Mouse (Mus musculus) cortical plate, adult 2 months (tissue): ENCODE data around the gene Cxcr2. TPM values are rescaled to one million over a fixed set of nuclear protein-coding genes. Genes with fewer than 3 reads are reported as not detected.

ENCODE experiments used
- H3K27ac ChIP-seq: fragments of 200-500 bp; 2 replicates; pipeline ENCODE4 v1.5.1; 2012; ENCODE audit warnings: low read length, control low read depth, inconsistent platforms; ENCODE audit not compliant: insufficient read depth
- H3K4me1 ChIP-seq: fragments of 200-500 bp; 2 replicates; pipeline ENCODE4 v1.6.1; 2011; ENCODE audit warnings: low read length; ENCODE audit not compliant: control insufficient read depth, insufficient read depth
- H3K4me3 ChIP-seq: fragments of 200-500 bp; 2 replicates; pipeline ENCODE4 v1.5.1; 2011; ENCODE audit warnings: mild to moderate bottlenecking, low read length, control low read depth; ENCODE audit not compliant: insufficient read depth
- CTCF ChIP-seq: fragments of 200-500 bp; IDR thresholded peaks from 2 replicates; pipeline ENCODE4 v1.5.1; 2011; ENCODE audit warnings: mild to moderate bottlenecking, control low read depth, low read length; ENCODE audit not compliant: insufficient read depth; ENCODE audit errors: extremely low read depth
- POLR2A ChIP-seq: fragments of 200-500 bp; IDR thresholded peaks from 2 replicates; pipeline ENCODE4 v1.6.1; 2011; ENCODE audit warnings: mild to moderate bottlenecking, low read length, control low read depth; ENCODE audit not compliant: insufficient read depth; ENCODE audit errors: extremely low read depth
- polyA plus RNA-seq: library from polyadenylated mRNA; depleted of rRNA; stranded (reverse); fragments of >200 nt; gene quantifications from 2 replicates; pipeline ENCODE4 v1.2.3, GENCODE M21; 2012

The Cxcr2 gene
- polyA plus RNA-seq, 1 experiment = not detected

DNA sequence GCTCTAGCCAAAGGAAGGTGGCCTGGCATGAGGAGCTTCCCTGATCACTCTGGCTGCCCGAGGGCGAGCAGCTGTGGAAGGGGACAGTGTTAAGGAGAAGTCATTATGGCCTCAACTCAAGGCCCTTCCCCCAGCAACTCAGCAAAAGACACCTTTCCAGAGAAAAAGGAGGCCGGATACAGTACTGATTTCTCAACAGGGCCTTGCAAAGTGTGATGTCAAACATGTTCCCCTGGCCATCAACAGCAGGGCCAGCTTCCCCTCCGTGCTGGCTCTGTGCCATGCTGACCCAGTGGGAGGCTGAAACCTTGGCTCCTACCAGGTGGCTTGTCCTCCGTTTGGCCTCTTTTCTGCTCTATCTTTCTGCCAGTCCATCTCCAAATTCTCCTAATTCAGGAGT is 13.3 kb downstream of the Cxcr2 start:
- no peak overlapping the region for H3K4me3 ChIP-seq
- TF ChIP-seq POLR2A (no peak), CTCF (no peak)
- no peaks in the 10 kb centered on the region for H3K4me1 ChIP-seq
- H3K27ac ChIP-seq = no peak overlapping the region

DNA sequence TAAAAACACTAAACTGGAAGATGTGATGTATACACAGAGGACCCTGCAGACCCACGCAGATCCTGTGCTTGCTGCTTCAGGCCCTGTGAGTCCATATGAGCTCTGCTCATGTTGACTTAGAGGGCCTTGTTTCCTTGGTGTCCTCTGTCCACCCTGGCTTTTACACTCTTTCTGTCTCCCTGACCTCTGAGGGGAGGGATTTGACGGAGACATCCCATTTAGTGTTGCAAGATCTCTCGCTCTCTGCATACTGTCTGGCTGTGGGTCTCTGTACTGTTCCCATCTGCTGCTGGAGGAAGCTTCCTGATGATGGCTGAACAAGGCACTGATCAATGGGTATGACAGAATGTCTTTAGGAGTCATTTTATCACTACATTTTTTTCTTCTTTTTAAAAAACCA is 15.9 kb downstream of the Cxcr2 start:
- no peak overlapping the region for H3K27ac ChIP-seq
- no peaks in the 10 kb centered on the region for H3K4me1 ChIP-seq
- no peak for TF ChIP-seq POLR2A
- no peak for TF ChIP-seq CTCF
- no peak overlapping the region for H3K4me3 ChIP-seq

DNA sequence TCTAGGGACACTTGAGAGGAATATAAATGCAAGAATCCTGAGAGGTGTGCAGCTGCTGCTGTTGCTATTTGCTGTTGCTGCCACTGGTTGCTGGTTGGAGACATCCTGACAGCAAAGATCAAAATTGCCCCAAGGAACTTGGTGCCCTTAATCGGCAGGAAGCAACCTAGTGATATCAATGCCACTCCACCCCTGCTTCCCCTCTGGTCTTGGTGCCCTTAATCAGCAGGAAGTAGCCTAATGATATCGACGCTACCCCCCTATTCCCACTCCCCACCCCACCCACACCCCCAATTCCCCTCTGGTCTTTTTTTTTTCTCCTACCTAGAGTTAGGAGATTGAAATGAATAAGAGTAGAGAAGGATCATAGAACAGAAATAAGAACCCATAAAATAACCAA is 18.9 kb downstream of the Cxcr2 start:
- Histone ChIP-seq H3K4me1 (no peaks in the 10 kb centered on the region), H3K27ac (no peak overlapping the region), H3K4me3 (no peak overlapping the region)
- TF ChIP-seq CTCF = no peak

DNA sequence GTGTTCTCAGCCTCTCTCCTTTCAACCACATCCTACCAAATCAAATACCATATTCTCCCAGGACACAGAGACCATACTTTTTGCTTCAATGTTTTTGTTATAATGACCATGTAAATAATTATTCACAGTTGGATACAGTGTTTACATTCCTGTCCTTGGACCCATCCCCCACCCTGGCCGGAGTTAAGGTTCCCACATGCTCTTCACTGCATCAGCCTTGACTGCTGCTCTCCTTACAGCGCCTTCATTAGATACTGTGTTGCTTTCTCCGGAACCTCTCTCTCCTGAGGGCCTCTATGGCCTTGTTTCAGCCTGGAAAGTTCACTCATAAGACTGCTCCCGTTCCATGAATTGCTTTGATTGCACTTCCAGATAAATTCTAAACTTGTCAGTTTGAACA is 21.9 kb downstream of the Cxcr2 start:
- H3K4me1 ChIP-seq = no peaks in the 10 kb centered on the region
- H3K4me3 ChIP-seq = no peak overlapping the region
- TF ChIP-seq POLR2A (no peak), CTCF (no peak)
- H3K27ac ChIP-seq = no peak overlapping the region

DNA sequence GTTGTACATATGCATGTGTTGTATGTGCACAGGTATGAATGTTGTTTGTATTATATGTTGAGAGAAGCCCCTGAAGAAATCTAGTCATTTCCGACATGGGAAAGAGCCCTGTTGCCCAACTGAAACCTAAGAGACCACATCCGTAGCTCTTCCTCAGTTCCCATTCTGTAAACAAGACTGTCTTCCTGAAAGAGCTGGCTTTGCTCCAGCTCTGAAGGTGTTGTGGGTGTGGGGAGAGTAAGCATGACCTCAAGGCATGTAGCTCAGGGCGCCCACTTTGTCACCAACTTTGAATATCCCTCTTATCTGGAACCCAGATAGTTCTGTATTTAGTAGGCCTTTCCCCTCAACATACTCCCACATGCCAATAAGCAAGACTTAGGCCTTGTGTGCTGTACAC is 24.8 kb downstream of the Cxcr2 start:
- Histone ChIP-seq H3K27ac (no peak overlapping the region), H3K4me3 (no peak overlapping the region), H3K4me1 (no peaks in the 10 kb centered on the region)
- TF ChIP-seq POLR2A = no peak
- TF ChIP-seq CTCF = no peak

DNA sequence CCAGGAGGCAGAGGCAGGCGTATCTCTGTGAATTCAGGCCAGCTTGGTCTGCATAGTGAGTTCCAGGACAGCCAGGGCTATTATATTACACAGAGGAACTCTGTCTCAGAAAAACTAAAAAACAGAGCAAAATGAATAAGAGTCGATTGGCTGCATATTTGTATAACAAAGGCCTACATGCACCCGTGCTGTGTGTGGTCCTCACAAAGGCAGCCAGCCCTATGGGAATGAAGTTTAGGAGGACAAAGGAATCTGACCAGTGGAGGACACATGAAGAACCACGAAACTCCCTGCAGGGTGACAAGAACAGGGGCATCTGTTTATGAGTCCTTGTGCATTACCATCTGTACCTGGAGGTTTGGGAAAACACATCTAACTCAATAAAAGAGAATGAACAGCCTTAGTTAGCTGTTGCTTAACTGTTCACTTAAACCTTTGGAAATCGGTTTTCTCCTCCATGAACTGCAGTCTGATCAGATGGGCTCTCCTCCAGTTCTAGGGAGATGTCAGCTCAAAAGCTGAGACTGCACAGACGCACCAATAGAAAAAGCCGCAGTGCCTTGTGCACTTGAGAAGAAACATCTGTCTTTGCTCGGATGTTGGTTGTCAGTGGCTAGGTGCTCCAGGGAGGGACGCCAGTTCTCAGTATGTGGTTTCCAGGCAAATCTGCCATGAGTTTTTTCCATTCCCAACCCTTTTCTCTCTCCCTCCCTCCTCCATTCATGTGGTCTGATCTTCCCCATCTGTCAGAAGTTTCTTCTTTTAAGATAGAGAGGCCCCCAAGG is 26.0 kb downstream of the Cxcr2 start:
- Histone ChIP-seq H3K4me1 (no peaks in the 10 kb centered on the region), H3K4me3 (no peak overlapping the region), H3K27ac (no peak overlapping the region)
- no peak for TF ChIP-seq CTCF
- TF ChIP-seq POLR2A = no peak

DNA sequence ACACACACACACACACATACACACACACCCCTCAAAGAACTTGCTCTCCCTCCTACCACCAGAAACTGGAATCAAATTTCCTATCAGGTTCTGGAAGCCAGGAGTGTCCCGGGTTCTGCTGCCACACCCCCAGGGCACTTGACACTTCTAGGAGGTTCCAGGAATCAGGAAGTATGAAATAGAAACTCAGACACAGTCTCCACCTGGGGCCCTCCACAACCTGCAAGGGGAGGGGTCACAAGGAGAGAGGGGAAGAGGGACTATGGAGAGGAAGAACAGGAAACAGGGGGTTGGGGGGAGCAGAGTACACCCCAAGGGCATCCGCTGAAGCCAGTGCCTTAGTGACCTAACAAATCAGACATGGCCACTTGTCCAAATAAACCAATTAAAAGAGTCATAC is 27.7 kb downstream of the Cxcr2 start:
- Histone ChIP-seq H3K27ac (no peak overlapping the region), H3K4me1 (no peaks in the 10 kb centered on the region), H3K4me3 (no peak overlapping the region)
- TF ChIP-seq POLR2A (no peak), CTCF (no peak)

DNA sequence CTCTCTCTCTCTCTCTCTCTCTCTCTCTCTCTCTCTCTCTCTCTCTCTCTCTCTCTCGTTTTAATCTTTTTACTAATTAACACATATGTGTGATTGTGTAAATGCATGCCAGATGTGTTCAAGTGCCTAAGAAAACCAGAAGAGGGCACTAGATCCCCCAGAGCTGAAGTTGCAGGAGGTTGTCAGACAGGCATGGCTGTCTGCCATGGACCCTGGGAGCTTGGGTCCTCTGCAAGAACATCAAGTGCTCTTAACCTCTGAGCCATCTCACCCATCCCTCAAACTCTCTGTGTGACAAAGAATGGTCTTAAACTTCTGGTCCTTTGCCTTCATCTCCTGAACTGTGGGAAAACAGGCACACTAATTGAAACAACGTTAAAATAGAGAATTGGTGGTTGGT is 29.2 kb downstream of the Cxcr2 start:
- Histone ChIP-seq H3K4me1 (no peaks in the 10 kb centered on the region), H3K4me3 (no peak overlapping the region), H3K27ac (no peak overlapping the region)
- TF ChIP-seq POLR2A (no peak), CTCF (no peak)

DNA sequence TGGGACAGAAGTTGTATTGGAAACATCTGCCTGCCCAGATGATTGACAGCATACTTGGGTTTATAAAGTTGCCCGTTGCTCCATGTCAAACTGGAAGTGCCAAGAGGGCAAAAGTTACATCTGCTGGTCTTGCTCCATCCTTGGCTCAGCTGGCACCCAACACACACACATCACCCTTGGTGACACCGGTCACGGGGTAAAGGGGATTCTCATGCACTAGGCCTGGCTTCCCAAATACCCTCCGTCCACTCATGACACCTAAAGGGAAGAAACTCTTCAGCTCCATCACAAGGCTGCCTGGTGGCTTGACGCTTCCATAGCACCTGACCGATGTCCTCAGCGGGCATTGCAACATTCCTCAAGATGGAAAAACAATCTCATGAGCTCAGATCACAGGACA is 36.7 kb downstream of the Cxcr2 start:
- no peak for TF ChIP-seq CTCF
- TF ChIP-seq POLR2A = no peak

DNA sequence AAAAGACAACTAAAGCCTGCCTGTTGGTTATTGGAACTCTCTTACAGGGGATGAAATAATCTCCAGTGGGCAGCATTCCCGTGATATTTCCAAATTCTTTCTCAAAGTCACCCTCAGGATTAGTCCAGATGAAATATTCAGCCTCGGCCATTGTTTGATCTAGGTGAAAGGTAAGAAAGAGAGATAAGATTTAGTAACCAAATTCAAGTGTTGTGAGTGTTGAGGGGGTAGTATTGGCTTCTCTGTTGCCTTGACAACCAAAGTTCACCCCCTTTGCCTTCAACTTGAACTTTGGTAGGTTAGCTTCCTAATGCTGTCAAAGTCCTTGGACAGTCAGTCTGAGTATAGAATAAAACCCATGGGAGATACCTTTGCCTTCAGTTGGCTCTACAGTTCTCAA is 38.9 kb downstream of the Cxcr2 start:
- no peak for TF ChIP-seq POLR2A
- no peak for TF ChIP-seq CTCF
- Histone ChIP-seq H3K4me3 (no peak overlapping the region), H3K27ac (no peak overlapping the region), H3K4me1 (no peaks in the 10 kb centered on the region)

More for the DNA sequence above, 36.7 kb downstream of the Cxcr2 start:
- Histone ChIP-seq H3K4me1 (no peaks in the 10 kb centered on the region), H3K4me3 (no peak overlapping the region), H3K27ac (no peak overlapping the region)
